Mouse (Mus musculus): ENCODE measurements around the gene Gm21616. TPM values are rescaled to one million over a fixed set of nuclear protein-coding genes. Genes with fewer than 3 reads are reported as not detected.

The Gm21616 gene
- not detected for total RNA-seq (2023)

GRCm38 (mm10) chrX:125435242-125435641 is at the start of gene Gm21616:
Gm21616 (plus strand) TSS chrX:125435542.

Measured in CD4-positive naive resting alpha-beta T cell, adult 57 days (primary cell).